Mouse (Mus musculus) regulatory T cell (primary cell): ENCODE data around the gene Vipas39.
"Not testable (repeated sequence)": the region's sequence is repeated elsewhere in the genome, so short reads cannot be mapped to it uniquely, and the experiment has no call there.

Experiments used
- in situ Hi-C: fragments of 300-600 bp; cut with MboI, MseI; formaldehyde crosslinking; loops from one replicate; pipeline ENCODE4 v1.15.1; 2025; ENCODE audit warnings: high pct_unique_total_duplicates

Vipas39 gene

GRCm38 (mm10) chr12:87266108-87266826 is at the start of gene Vipas39, which contains the start of gene Ahsa1:
TSS of gene Vipas39 (minus strand) at chr12:87266256.
TSS of gene Ahsa1 (plus strand) at chr12:87266479.
- in situ Hi-C loops: loop anchor here (5.0 to 25.0 kb wide), 3 partner anchors 119 to 1029 kb away; partner anchors contain the start of genes Gpatch2l, Gstz1 and Pomt2

GRCm38 (mm10) chr12:87313098-87313497 is 47.0 kb upstream of the Vipas39 start:
- in situ Hi-C loops: no loop called here

- in situ Hi-C loops: not testable (repeated sequence)
Measured at GRCm38 (mm10) chr12:87306584-87306844, 40.5 kb upstream of the Vipas39 start.

GRCm38 (mm10) chr12:87305767-87306583 is 39.9 kb upstream of the Vipas39 start:
- in situ Hi-C loops: no loop called here

DNA sequence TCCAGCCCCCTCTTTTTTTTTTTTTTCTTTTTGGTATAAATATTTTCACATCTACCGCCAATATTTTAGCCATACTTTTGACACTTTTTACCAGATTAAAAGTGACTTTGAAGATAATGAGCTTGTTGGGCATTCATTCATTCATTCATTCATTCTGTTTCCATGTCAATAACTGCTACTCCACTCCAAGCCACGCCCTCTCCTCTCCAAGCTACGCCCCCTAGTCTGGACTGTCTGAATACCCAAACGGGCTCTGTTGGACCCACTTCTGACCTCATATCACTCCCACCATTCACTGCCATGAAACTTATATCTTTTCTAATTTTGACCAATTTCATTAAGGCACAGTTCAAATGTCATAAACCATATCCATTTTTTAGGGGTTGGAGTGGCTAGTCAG is 35.1 kb upstream of the Vipas39 start:
- in situ Hi-C loops: no loop called here

- in situ Hi-C loops: no loop called here
Measured at GRCm38 (mm10) chr12:87300441-87300690, 34.3 kb upstream of the Vipas39 start.

GRCm38 (mm10) chr12:87299657-87300440 is 33.8 kb upstream of the Vipas39 start, which contains the start of gene Ism2:
TSS of gene Ism2 (minus strand) at chr12:87299705.
- in situ Hi-C loops: loop anchor here (25.0 kb wide), 1 partner anchor 1788 kb away; no protein-coding TSS in a partner anchor

DNA sequence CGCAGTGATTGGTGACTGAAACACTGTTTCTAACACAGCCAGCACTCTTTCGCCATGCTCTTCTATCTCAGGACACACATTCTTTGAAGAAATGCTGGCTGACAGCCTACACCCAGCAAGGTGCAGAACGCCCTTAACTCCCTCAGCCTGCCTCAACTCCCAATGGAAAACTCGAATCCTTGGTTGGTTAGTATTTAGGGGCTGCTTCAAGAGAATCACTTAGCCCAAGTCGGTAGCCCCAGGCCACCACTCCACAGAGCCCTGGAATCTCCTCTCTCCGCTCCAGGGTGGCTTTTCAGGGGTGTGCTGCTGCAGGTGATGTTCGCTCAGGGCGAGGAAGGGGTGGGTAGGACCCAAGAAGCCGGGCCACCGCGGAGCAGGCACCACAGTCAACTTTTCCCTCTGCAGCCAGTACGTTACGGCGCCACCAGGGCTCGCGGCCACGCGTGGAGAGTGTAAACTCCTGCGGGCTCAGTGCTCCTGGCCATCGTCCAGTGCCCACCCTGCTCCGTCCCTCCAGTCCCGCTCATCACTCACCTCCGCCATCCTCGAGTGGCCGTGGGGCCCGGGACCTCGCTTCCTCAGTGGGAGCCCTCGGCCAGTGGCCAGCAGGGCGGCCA is 33.1 kb upstream of the Vipas39 start:
- in situ Hi-C loops: loop anchor here (25.0 kb wide), 1 partner anchor 1787 kb away; no protein-coding TSS in a partner anchor

- in situ Hi-C loops: loop anchor here (25.0 kb wide), 1 partner anchor 1782 kb away; no protein-coding TSS in a partner anchor
Measured at GRCm38 (mm10) chr12:87293934-87294333, 27.9 kb upstream of the Vipas39 start.

GRCm38 (mm10) chr12:87289100-87289499 is 23.0 kb upstream of the Vipas39 start:
- in situ Hi-C loops: loop anchor here (25.0 kb wide), 1 partner anchor 1777 kb away; no protein-coding TSS in a partner anchor

DNA sequence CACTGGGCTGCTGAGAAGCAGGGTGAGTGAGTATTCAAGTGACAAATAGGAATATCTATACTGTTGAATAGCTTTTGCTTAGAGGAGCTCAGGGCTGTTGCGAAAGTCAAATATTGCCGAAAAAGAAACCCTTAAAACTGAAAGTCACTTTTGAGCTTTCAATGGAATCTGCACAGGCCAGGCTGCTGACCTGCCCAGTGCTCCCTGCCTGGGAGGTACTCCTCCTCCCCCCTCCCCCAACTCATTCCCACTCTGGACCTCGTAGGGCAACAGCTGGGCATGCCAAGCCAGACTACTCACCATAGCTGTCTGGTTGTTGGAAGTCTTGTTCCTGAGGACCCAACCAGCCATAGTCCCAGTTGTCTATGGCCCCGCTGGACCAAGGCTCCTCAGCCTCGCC is 18.7 kb upstream of the Vipas39 start:
- in situ Hi-C loops: loop anchor here (25.0 kb wide), 1 partner anchor 1772 kb away; no protein-coding TSS in a partner anchor

DNA sequence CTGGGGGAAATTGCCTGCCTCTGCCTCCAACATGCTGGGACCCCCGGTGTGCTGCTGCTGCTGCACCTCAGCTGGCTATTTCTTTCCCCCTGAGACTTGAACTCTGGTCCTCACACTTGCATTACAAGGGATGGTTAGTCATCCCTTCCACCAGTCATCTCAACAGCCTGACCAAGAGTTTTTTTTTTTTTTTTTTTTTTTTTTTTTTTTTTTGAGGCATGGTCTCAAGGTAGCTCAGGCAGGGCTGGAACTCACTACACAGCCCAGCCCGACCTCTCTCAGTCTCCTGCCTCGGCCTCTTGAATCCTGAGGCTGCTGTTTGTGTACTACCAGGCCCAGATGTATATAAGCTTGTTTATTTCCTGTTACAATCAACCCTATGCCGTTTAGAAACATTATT is 18.2 kb upstream of the Vipas39 start:
- in situ Hi-C loops: loop anchor here (25.0 kb wide), 1 partner anchor 1772 kb away; no protein-coding TSS in a partner anchor

DNA sequence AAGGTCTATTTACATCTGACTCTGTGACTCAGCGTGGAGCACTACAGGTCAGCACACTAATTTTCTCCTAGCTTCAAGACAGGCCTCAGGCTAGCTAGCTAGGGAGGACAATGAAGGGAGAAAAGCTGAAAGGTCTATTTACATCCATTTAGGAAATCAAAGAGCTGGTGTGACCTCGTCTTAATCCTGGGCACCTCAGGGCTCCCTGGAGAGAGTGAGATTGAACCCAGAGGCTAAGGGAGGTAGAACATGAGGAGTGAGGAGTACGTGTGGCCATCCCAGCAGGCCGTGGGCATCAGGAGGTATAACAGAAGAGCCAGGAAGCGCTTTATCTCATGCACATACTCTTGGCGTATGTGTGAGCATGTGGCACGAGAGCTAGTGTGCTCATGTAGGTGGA is 17.6 kb upstream of the Vipas39 start:
- in situ Hi-C loops: loop anchor here (25.0 kb wide), 1 partner anchor 1771 kb away; no protein-coding TSS in a partner anchor

GRCm38 (mm10) chr12:87282743-87283142 is 16.7 kb upstream of the Vipas39 start:
- in situ Hi-C loops: loop anchor here (25.0 kb wide), 1 partner anchor 1770 kb away; no protein-coding TSS in a partner anchor

DNA sequence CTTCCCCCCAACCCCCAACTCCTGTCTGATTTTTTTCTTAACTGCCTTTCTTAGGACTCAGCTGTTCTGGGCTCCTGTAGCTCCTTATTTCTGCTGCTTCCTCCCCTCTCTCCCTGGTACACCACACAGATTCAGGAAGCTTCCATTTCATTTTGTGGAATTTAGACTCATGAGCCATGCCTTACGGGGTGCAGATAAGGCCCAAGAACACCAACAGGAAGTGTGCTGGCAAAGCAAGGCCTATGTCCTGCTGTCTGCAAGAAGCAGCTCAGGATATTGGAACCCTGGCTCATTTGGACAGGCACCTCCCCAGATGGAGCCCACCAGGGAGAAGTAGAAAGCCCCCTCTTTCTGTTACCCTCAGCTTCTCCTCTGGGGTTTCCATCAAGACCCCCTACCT is 15.7 kb upstream of the Vipas39 start:
- in situ Hi-C loops: loop anchor here (25.0 kb wide), 1 partner anchor 1769 kb away; no protein-coding TSS in a partner anchor

DNA sequence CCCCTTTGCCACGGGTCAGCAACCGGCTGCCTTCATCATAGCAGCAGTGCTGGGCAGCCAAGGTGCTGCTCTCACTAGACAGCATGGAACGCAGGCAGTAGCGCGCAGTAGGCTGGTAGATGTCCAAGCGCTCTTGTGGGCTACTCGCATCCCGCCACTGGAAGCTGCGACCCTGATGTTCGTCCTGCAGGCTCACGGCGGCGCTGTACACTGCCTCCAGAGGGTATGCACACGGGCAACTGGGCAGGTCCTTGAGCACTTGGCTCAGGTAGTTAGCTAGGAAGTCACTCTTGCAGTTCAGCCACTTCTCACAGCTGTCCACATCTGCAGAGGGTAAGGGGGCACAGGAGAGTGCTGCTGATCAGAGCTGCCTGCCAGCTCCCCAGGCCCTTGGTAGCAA is 13.8 kb upstream of the Vipas39 start:
- in situ Hi-C loops: loop anchor here (25.0 kb wide), 1 partner anchor 1768 kb away; no protein-coding TSS in a partner anchor

- in situ Hi-C loops: loop anchor here (25.0 kb wide), 1 partner anchor 1767 kb away; no protein-coding TSS in a partner anchor
Measured at GRCm38 (mm10) chr12:87279350-87279749, 13.3 kb upstream of the Vipas39 start.

GRCm38 (mm10) chr12:87278118-87278730 is 12.2 kb upstream of the Vipas39 start:
- in situ Hi-C loops: loop anchor here (25.0 kb wide), 1 partner anchor 1766 kb away; no protein-coding TSS in a partner anchor

- in situ Hi-C loops: loop anchor here (25.0 kb wide), 1 partner anchor 1765 kb away; no protein-coding TSS in a partner anchor
Measured at GRCm38 (mm10) chr12:87277251-87277650, 11.2 kb upstream of the Vipas39 start.
